Mouse (Mus musculus) embryonic facial prominence, embryonic 10.5 days (tissue): ENCODE measurements at regions not wholly inside any gene's neighbourhood (a gene's known extent, or its start where the extent isn't known, plus 50 kb on each side); places are given as distances from the start of the nearest gene placed in this dataset.

ENCODE experiments used
- DNase-seq: peaks from one replicate; pipeline ENCODE4 v3.0.0-alpha.2; 2017; ENCODE audit warnings: low spot score
- H3K27ac ChIP-seq: fragments of 300-500 bp; sonication (generic); replicated peaks from 2 replicates; pipeline ENCODE4 v1.5.1; 2016; ENCODE audit warnings: mild to moderate bottlenecking
- H3K27me3 ChIP-seq: fragments of 300-500 bp; sonication (generic); replicated peaks from 2 replicates; pipeline ENCODE4 v1.6.1; 2016; ENCODE audit warnings: low read depth, mild to moderate bottlenecking; ENCODE audit not compliant: poor library complexity, severe bottlenecking
- H3K36me3 ChIP-seq: fragments of 300-500 bp; sonication (generic); replicated peaks from 2 replicates; pipeline ENCODE4 v1.6.1; 2016; ENCODE audit warnings: mild to moderate bottlenecking, moderate library complexity
- H3K4me1 ChIP-seq: fragments of 300-500 bp; sonication (generic); 2 replicates; pipeline ENCODE4 v1.6.1; 2016
- H3K4me3 ChIP-seq: fragments of 300-500 bp; sonication (generic); 2 replicates; pipeline ENCODE4 v1.5.1; 2016; ENCODE audit warnings: mild to moderate bottlenecking, moderate library complexity
- H3K9me3 ChIP-seq: fragments of 300-500 bp; sonication (generic); 2 replicates; pipeline ENCODE4 v1.6.1; 2016; ENCODE audit warnings: mild to moderate bottlenecking
- WGBS: fragments of 180-500 bp; shearing (Covaris S2); methylation state at CpG from one replicate; pipeline ENCODE4 v1.1.7; 2016; 5-methylcytosine and 5-hydroxymethylcytosine counted together

GRCm38 (mm10) chr1:126929666-126930065 lies 99.1 kb upstream of the Nckap5 start:
- H3K27ac ChIP-seq, result no peak overlapping the region
- no peaks in the 10 kb centered on the region for H3K9me3 ChIP-seq
- no peaks in the 10 kb centered on the region; the same call in 1 of the 2 replicates for H3K27me3 ChIP-seq
- no peak overlapping the region for H3K4me3 ChIP-seq
- 77% methylated on average over 4 of the region's 4 CpGs for WGBS
- no peak for DNase-seq
- no peaks in the 10 kb centered on the region for H3K36me3 ChIP-seq
- peaks cover 29% of the 10 kb centered on the region for H3K4me1 ChIP-seq

- H3K27ac ChIP-seq, result no peak overlapping the region
- 68% methylated on average over 7 of the region's 7 CpGs for WGBS
- no peak for DNase-seq
Measured at GRCm38 (mm10) chr1:126928186-126928585, 97.6 kb upstream of the Nckap5 start.

GRCm38 (mm10) chr1:126925150-126926035 lies 94.8 kb upstream of the Nckap5 start:
- DNase-seq, result no peak
- 75% methylated on average over 12 of the region's 12 CpGs for WGBS
- no peak overlapping the region for H3K27ac ChIP-seq

More at GRCm38 (mm10) chr1:126928186-126928585, 97.6 kb upstream of the Nckap5 start:
- Histone ChIP-seq H3K4me1 (peaks cover 22% of the 10 kb centered on the region), H3K9me3 (no peaks in the 10 kb centered on the region), H3K4me3 (no peak overlapping the region), H3K36me3 (no peaks in the 10 kb centered on the region), H3K27me3 (no peaks in the 10 kb centered on the region; the same call in 1 of the 2 replicates)

GRCm38 (mm10) chr1:126923981-126924380 lies 93.4 kb upstream of the Nckap5 start:
- WGBS, result 79% methylated on average over 4 of the region's 4 CpGs
- H3K27ac ChIP-seq, result no peak overlapping the region
- DNase-seq, result no peak

More at GRCm38 (mm10) chr1:126925150-126926035, 94.8 kb upstream of the Nckap5 start:
- Histone ChIP-seq H3K4me1 (peaks cover 6% of the 10 kb centered on the region; the same call in 1 of the 2 replicates), H3K4me3 (no peak overlapping the region), H3K36me3 (no peaks in the 10 kb centered on the region), H3K27me3 (no peaks in the 10 kb centered on the region; the same call in 1 of the 2 replicates), H3K9me3 (no peaks in the 10 kb centered on the region)

GRCm38 (mm10) chr1:126922231-126922630 lies 91.6 kb upstream of the Nckap5 start:
- Histone ChIP-seq H3K4me3 (no peak overlapping the region), H3K27ac (no peak overlapping the region), H3K36me3 (no peaks in the 10 kb centered on the region), H3K9me3 (no peaks in the 10 kb centered on the region), H3K4me1 (peaks cover 6% of the 10 kb centered on the region; the same call in 1 of the 2 replicates), H3K27me3 (no peaks in the 10 kb centered on the region)
- 90% methylated on average over 4 of the region's 4 CpGs for WGBS
- DNase-seq, result no peak

More at GRCm38 (mm10) chr1:126923981-126924380, 93.4 kb upstream of the Nckap5 start:
- H3K27me3 ChIP-seq, result no peaks in the 10 kb centered on the region
- H3K4me3 ChIP-seq, result no peak overlapping the region
- peaks cover 6% of the 10 kb centered on the region; the same call in 1 of the 2 replicates for H3K4me1 ChIP-seq
- no peaks in the 10 kb centered on the region for H3K9me3 ChIP-seq
- H3K36me3 ChIP-seq, result no peaks in the 10 kb centered on the region

- no peak overlapping the region for H3K27ac ChIP-seq
- WGBS, result 94% methylated on average over 1 of the region's 1 CpGs
Measured at GRCm38 (mm10) chr1:126918876-126919275, 88.3 kb upstream of the Nckap5 start.

GRCm38 (mm10) chr1:126917872-126918271 lies 87.3 kb upstream of the Nckap5 start:
- Histone ChIP-seq H3K27me3 (no peaks in the 10 kb centered on the region), H3K36me3 (no peaks in the 10 kb centered on the region), H3K4me3 (no peak overlapping the region), H3K4me1 (no peaks in the 10 kb centered on the region; the same call in 1 of the 2 replicates), H3K27ac (no peak overlapping the region), H3K9me3 (no peaks in the 10 kb centered on the region)
- WGBS, result 50% methylated on average over 6 of the region's 6 CpGs
- DNase-seq, result no peak

More at GRCm38 (mm10) chr1:126918876-126919275, 88.3 kb upstream of the Nckap5 start:
- H3K4me1 ChIP-seq, result no peaks in the 10 kb centered on the region; the same call in 1 of the 2 replicates
- H3K9me3 ChIP-seq, result no peaks in the 10 kb centered on the region
- DNase-seq, result no peak
- H3K36me3 ChIP-seq, result no peaks in the 10 kb centered on the region
- no peaks in the 10 kb centered on the region for H3K27me3 ChIP-seq
- no peak overlapping the region for H3K4me3 ChIP-seq

GRCm38 (mm10) chr1:126916369-126916768 lies 85.8 kb upstream of the Nckap5 start:
- 52% methylated on average over 6 of the region's 6 CpGs for WGBS
- DNase-seq, result no peak
- no peak overlapping the region for H3K27ac ChIP-seq

GRCm38 (mm10) chr1:126911277-126912060 lies 80.9 kb upstream of the Nckap5 start:
- H3K36me3 ChIP-seq, result no peaks in the 10 kb centered on the region
- no peak overlapping the region for H3K4me3 ChIP-seq
- H3K27me3 ChIP-seq, result no peaks in the 10 kb centered on the region
- H3K27ac ChIP-seq, result no peak overlapping the region
- WGBS, result 73% methylated on average over 12 of the region's 12 CpGs
- peaks cover 2% of the 10 kb centered on the region; the same call in 1 of the 2 replicates for H3K4me1 ChIP-seq
- no peaks in the 10 kb centered on the region for H3K9me3 ChIP-seq
- no peak for DNase-seq

More at GRCm38 (mm10) chr1:126916369-126916768, 85.8 kb upstream of the Nckap5 start:
- no peaks in the 10 kb centered on the region for H3K36me3 ChIP-seq
- H3K27me3 ChIP-seq, result no peaks in the 10 kb centered on the region
- H3K4me3 ChIP-seq, result no peak overlapping the region
- H3K4me1 ChIP-seq, result no peaks in the 10 kb centered on the region; the same call in 1 of the 2 replicates
- no peaks in the 10 kb centered on the region for H3K9me3 ChIP-seq

- Histone ChIP-seq H3K4me3 (no peak overlapping the region), H3K4me1 (0 out of 2 replicates have a peak, but pooled peaks cover 2% of the 10 kb centered on the region), H3K27me3 (no peaks in the 10 kb centered on the region), H3K9me3 (no peaks in the 10 kb centered on the region), H3K36me3 (no peaks in the 10 kb centered on the region), H3K27ac (no peak overlapping the region)
- no peak for DNase-seq
- 81% methylated on average over 2 of the region's 2 CpGs for WGBS
Measured at GRCm38 (mm10) chr1:126907417-126907816, 76.8 kb upstream of the Nckap5 start.

- Histone ChIP-seq H3K36me3 (no peaks in the 10 kb centered on the region), H3K9me3 (no peaks in the 10 kb centered on the region), H3K27me3 (no peaks in the 10 kb centered on the region), H3K4me3 (no peak overlapping the region), H3K27ac (no peak overlapping the region), H3K4me1 (no peaks in the 10 kb centered on the region)
- WGBS, result 87% methylated on average over 3 of the region's 3 CpGs
- no peak for DNase-seq
Measured at GRCm38 (mm10) chr1:126898484-126898883, 67.9 kb upstream of the Nckap5 start.

GRCm38 (mm10) chr1:126896895-126897294 lies 66.3 kb upstream of the Nckap5 start:
- H3K27ac ChIP-seq, result no peak overlapping the region
- H3K4me3 ChIP-seq, result no peak overlapping the region
- 86% methylated on average over 4 of the region's 4 CpGs for WGBS
- DNase-seq, result no peak
- H3K36me3 ChIP-seq, result no peaks in the 10 kb centered on the region
- H3K27me3 ChIP-seq, result no peaks in the 10 kb centered on the region
- H3K4me1 ChIP-seq, result no peaks in the 10 kb centered on the region
- H3K9me3 ChIP-seq, result no peaks in the 10 kb centered on the region
